Mouse (Mus musculus): ENCODE measurements at regions not wholly inside any gene's neighbourhood (a gene's known extent, or its start where the extent isn't known, plus 50 kb on each side); places are given as distances from the start of the nearest gene placed in this dataset.

GRCm38 (mm10) chr4:84209538-84209937, 465.5 kb downstream of the Bnc2 start:
- dilution Hi-C loops (cut with MboI; ENCODE audit: extremely low pct_ligation_motif_present, extremely low pct_unique_long_range_greater_than_20kb, low sequenced_read_pairs) (no loop called here), in situ Hi-C loops (cut with MboI; ENCODE audit: low pct_ligation_motif_present, low pct_unique_long_range_greater_than_20kb, low sequenced_read_pairs) (no loop called here)
- no peak for TF ChIP-seq RCOR1 (conservative IDR thresholded peaks at IDR 0.05; ENCODE audit: low read depth, low read length)
- TF ChIP-seq TCF12 (IDR thresholded peaks at IDR 0.05; ENCODE audit: low read depth, low read length), result no peak
- no peak for TF ChIP-seq ETS1 (conservative IDR thresholded peaks at IDR 0.05; ENCODE audit: low read depth, low read length)
- no peak for TF ChIP-seq JUND (conservative IDR thresholded peaks at IDR 0.05; ENCODE audit: low read depth, low read length)
- no peak for TF ChIP-seq CTCF (conservative IDR thresholded peaks at IDR 0.05 in 1 of 2, IDR thresholded peaks at IDR 0.05 in 1 of 2; ENCODE audit: low read depth in 2 of 2, low read length in 2 of 2)
- no peak for TF ChIP-seq CHD1 (IDR thresholded peaks at IDR 0.05; ENCODE audit: low read depth, low read length)
- no peak for TF ChIP-seq JUN (IDR thresholded peaks at IDR 0.05; ENCODE audit: insufficient read depth, low read depth, low read length)
- no peak for TF ChIP-seq ZNF384 (IDR thresholded peaks at IDR 0.05; ENCODE audit: low read depth, low read length)
- Histone ChIP-seq H3K4me3 (replicated peaks in 1 of 3; ENCODE audit: low read depth in 2 of 3, low read length in 2 of 3, poor library complexity in 1 of 3) (no peak overlapping the region), H3K27me3 (replicated peaks) (no peaks in the 10 kb centered on the region), H3K9me3 (replicated peaks; ENCODE audit: low read length) (peaks cover 86% of the 10 kb centered on the region), H3K27ac (ENCODE audit: insufficient read depth, low read depth) (no peak overlapping the region), H3K4me2 (ENCODE audit: insufficient read depth, low read depth, poor library complexity, severe bottlenecking) (no peak overlapping the region), H3K9ac (ENCODE audit: insufficient read depth, low read depth) (no peak overlapping the region), H3K79me2 (replicated peaks; ENCODE audit: control insufficient read depth, extremely low read depth, insufficient read depth, poor library complexity, severe bottlenecking) (no peaks in the 10 kb centered on the region), H3K4me1 (ENCODE audit: control insufficient read depth in 1 of 2, insufficient read depth in 2 of 2) (no peaks in the 10 kb centered on the region), H3K36me3 (replicated peaks in 1 of 2; ENCODE audit: control insufficient read depth in 1 of 2, insufficient read depth in 1 of 2, low read length in 1 of 2) (no peaks in the 10 kb centered on the region)
- no peak for DNase-seq (ENCODE audit: extremely low read depth)

GRCm38 (mm10) chr4:84211311-84211875, 463.7 kb downstream of the Bnc2 start:
- no peaks in the 10 kb centered on the region for H3K79me2 ChIP-seq (replicated peaks; ENCODE audit: control insufficient read depth, extremely low read depth, insufficient read depth, poor library complexity, severe bottlenecking)
- dilution Hi-C loops (cut with MboI; ENCODE audit: extremely low pct_ligation_motif_present, extremely low pct_unique_long_range_greater_than_20kb, low sequenced_read_pairs), result no loop called here
- TF ChIP-seq KAT2A (IDR thresholded peaks at IDR 0.05; ENCODE audit: insufficient replicate concordance, low read length) (no peak), MAZ (IDR thresholded peaks at IDR 0.05; ENCODE audit: low read depth, low read length) (no peak), MAX (IDR thresholded peaks at IDR 0.05; ENCODE audit: low read length) (no peak), MYC (IDR thresholded peaks at IDR 0.05; ENCODE audit: low read depth, low read length) (no peak), ELF1 (IDR thresholded peaks at IDR 0.05; ENCODE audit: low read depth, low read length) (no peak), SIN3A (IDR thresholded peaks at IDR 0.05; ENCODE audit: low read length) (no peak), POLR2AphosphoS2 (IDR thresholded peaks at IDR 0.05; ENCODE audit: low read depth, low read length) (no peak), TBP (conservative IDR thresholded peaks at IDR 0.05; ENCODE audit: low read depth, low read length) (no peak), SMC3 (IDR thresholded peaks at IDR 0.05; ENCODE audit: low read depth, low read length) (no peak)
- H3K4me3 ChIP-seq (replicated peaks in 1 of 3; ENCODE audit: low read depth in 2 of 3, low read length in 2 of 3, poor library complexity in 1 of 3), result no peak overlapping the region
- H3K9me3 ChIP-seq (replicated peaks; ENCODE audit: low read length), result peaks cover 85% of the 10 kb centered on the region
- DNase-seq (ENCODE audit: extremely low read depth), result no peak
- H3K9ac ChIP-seq (ENCODE audit: insufficient read depth, low read depth), result no peak overlapping the region
- no peak overlapping the region for H3K4me2 ChIP-seq (ENCODE audit: insufficient read depth, low read depth, poor library complexity, severe bottlenecking)
- no peaks in the 10 kb centered on the region for H3K27me3 ChIP-seq (replicated peaks)
- no peaks in the 10 kb centered on the region for H3K4me1 ChIP-seq (ENCODE audit: control insufficient read depth in 1 of 2, insufficient read depth in 2 of 2)
- in situ Hi-C loops (cut with MboI; ENCODE audit: low pct_ligation_motif_present, low pct_unique_long_range_greater_than_20kb, low sequenced_read_pairs), result no loop called here
- no peak overlapping the region for H3K27ac ChIP-seq (ENCODE audit: insufficient read depth, low read depth)
- no peaks in the 10 kb centered on the region for H3K36me3 ChIP-seq (replicated peaks in 1 of 2; ENCODE audit: control insufficient read depth in 1 of 2, insufficient read depth in 1 of 2, low read length in 1 of 2)
